Mouse (Mus musculus): ENCODE measurements around the gene Sap30.

DNA sequence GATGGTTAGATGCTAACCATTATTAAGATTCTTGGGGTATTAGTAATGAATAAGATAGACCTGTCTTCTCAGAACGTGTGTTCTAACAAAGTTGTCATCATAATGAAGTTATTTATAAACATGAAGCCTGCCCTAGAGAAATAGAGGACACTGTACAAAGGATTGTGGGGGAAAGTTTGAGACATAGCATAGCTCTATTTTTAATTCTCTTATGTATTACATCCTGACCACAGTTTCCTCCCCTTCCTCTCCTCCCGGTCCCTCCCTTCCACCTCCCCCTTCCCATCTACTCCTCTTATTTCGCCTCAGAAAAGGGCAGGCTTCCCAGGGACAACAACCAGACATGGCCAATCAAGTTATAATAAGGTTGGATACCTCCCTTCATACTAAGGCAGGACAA is 9.3 kb downstream of the Sap30 start:
- TF ChIP-seq CTCF (IDR thresholded peaks at IDR 0.05; ENCODE audit: low read depth) (no peak), EP300 (optimal IDR thresholded peaks at IDR 0.05) (no peak)
